Mouse (Mus musculus) adrenal gland, postnatal 36 days (tissue): ENCODE measurements at regions not wholly inside any gene's neighbourhood (a gene's known extent, or its start where the extent isn't known, plus 50 kb on each side); places are given as distances from the start of the nearest gene placed in this dataset.

Source experiments
- DNase-seq, 2 experiments: peaks; one replicate each; pipeline ENCODE4 v3.0.0; 2021; ENCODE audit warnings: mixed read lengths in 1 of 2

GRCm38 (mm10) chr17:43219636-43220035, 50.5 kb upstream of the Adgrf1 start:
- no peak for DNase-seq
